Mouse (Mus musculus) kidney, postnatal 0 days (tissue): ENCODE results near the gene Rnf212b. TPM values are rescaled to one million over a fixed set of nuclear protein-coding genes. Genes with fewer than 3 reads are reported as not detected.

Experiments
- ATAC-seq: fragments of 200-750 bp; cut with Nextera tagmentation; replicated peaks from 2 replicates; pipeline ENCODE4 v1.8.0; 2017; ENCODE audit warnings: low read depth, moderate number of reproducible peaks, moderate TSS enrichment, moderate library complexity; ENCODE audit not compliant: low FRiP score
- DNase-seq: peaks from one replicate; pipeline ENCODE4 v3.0.0-alpha.2; 2016; ENCODE audit warnings: low spot score
- H3K27ac ChIP-seq: fragments of 300-500 bp; sonication (generic); 2 replicates; pipeline ENCODE4 v1.5.1; 2014; ENCODE audit warnings: mild to moderate bottlenecking
- H3K27me3 ChIP-seq: fragments of 300-500 bp; sonication (generic); 2 replicates; pipeline ENCODE4 v1.6.1; 2014; ENCODE audit warnings: low read length, mixed read lengths; ENCODE audit not compliant: insufficient read depth
- H3K36me3 ChIP-seq: fragments of 300-500 bp; sonication (generic); 2 replicates; pipeline ENCODE4 v1.6.1; 2014; ENCODE audit warnings: low read length, mixed read lengths; ENCODE audit not compliant: insufficient read depth
- H3K4me1 ChIP-seq: fragments of 300-500 bp; sonication (generic); replicated peaks from 2 replicates; pipeline ENCODE4 v1.6.1; 2014; ENCODE audit warnings: antibody characterized with exemption, low read length, mixed read lengths; ENCODE audit not compliant: insufficient read depth
- H3K4me2 ChIP-seq: fragments of 300-500 bp; sonication (generic); 2 replicates; pipeline ENCODE4 v1.6.1; 2014; ENCODE audit warnings: mild to moderate bottlenecking, low read length, moderate library complexity, mixed read lengths
- H3K4me3 ChIP-seq: fragments of 300-500 bp; sonication (generic); replicated peaks from 2 replicates; pipeline ENCODE4 v1.5.1; 2014; ENCODE audit warnings: low read depth, low read length
- H3K9ac ChIP-seq: fragments of 300-500 bp; sonication (generic); 2 replicates; pipeline ENCODE4 v1.6.1; 2014; ENCODE audit warnings: low read depth, low read length
- H3K9me3 ChIP-seq: fragments of 300-500 bp; sonication (generic); replicated peaks from 2 replicates; pipeline ENCODE4 v1.6.1; 2016; ENCODE audit warnings: low read length, inconsistent platforms, mixed read lengths
- CTCF ChIP-seq: IDR thresholded peaks from 2 replicates; pipeline ENCODE4 v1.5.1; 2016; ENCODE audit warnings: antibody characterized with exemption, low read depth, mild to moderate bottlenecking, moderate library complexity
- WGBS: fragments of 180-500 bp; shearing (Covaris S2); extraction: QIAGEN DNeasy Blood & Tissue Kit; methylation state at CpG from one replicate; pipeline ENCODE4 v1.1.7; 2014; 5-methylcytosine and 5-hydroxymethylcytosine counted together
- polyA plus RNA-seq: library from polyadenylated mRNA; unstranded; fragments of >200 nt; fragmentation: Nextera tagmentation; extraction: Ambion mirVana; gene quantifications from 2 replicates; pipeline ENCODE4 v1.2.1, GENCODE M21; 2015

Gene Rnf212b
- polyA plus RNA-seq, 1 experiment from 2014 or later: 0.80 TPM

DNA sequence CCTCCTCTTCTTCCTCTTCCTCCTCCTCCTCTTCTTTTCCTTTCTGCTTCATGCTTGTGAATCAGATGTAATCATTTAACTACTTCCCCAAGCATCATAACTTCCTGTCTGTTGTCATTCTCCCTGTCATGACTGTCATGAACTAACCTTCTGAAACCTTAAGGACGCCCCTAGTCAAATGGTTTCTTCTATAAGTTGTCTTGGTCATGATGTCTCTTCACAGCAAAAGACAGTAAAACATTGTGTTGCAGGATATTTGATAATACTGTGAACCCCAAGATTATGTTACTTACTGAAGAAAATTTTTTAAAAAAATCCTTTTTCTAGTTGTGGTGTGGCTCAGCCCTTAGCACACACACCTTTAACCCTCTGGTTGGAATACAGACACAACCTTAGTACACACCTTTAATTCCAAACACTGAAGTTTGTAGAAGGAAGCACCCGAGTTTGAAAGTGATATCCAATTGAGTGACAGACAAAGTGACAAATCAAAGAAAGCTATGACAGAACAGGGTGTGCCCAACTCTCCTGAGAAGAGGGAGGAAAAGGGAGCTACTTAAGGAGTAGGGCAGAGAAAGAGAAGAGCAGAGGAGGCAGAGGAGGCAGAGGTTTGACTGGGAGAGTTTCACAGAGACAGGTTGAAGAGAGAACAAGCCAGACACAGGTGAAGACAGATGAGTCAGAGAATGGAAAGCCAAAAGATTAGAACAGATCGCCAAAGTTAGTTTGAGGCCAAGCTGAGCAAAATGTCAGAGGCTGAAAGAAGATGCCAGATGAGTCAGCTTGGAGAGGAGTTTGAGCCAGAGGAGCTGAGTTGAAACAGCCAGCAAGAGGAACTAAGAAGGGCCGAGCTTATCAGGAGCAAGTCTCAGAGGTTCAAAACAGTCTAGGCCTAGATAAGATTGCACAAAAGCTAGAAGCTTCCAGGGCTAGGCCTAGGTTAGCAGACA is 4.9 kb upstream of the Rnf212b start:
- TF ChIP-seq CTCF: no peak
- no peak for DNase-seq
- WGBS: 73% methylated on average over 4 of the region's 4 CpGs

DNA sequence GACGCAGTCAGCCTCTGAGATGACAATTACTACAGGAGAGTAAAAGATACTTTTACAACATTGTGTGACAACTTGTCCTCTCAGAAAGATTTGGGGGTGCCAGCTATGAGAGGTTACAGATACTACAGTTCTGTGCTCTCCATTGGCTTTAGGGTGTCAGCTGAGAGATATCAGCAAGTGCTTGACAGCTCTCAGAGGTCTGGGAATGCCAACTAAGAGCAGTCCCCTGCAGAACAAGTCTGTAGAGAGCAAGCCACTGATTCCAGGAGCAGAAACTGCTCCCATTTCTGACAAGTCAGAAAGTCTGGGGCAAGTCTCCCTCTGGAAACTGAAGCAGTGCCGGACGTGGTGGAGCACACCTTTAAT is 4.3 kb upstream of the Rnf212b start:
- Histone ChIP-seq H3K4me1 (no peaks in the 10 kb centered on the region), H3K27ac (no peak overlapping the region), H3K36me3 (no peaks in the 10 kb centered on the region), H3K4me3 (no peak overlapping the region), H3K9ac (no peak overlapping the region), H3K27me3 (no peaks in the 10 kb centered on the region), H3K4me2 (no peak overlapping the region), H3K9me3 (no peaks in the 10 kb centered on the region)
- ATAC-seq: no peak
- DNase-seq: no peak
- 84% methylated on average over 3 of the region's 3 CpGs for WGBS
- TF ChIP-seq CTCF: no peak

More for the DNA sequence above, 4.9 kb upstream of the Rnf212b start:
- Histone ChIP-seq H3K4me2 (no peak overlapping the region), H3K4me1 (no peaks in the 10 kb centered on the region), H3K9me3 (no peaks in the 10 kb centered on the region), H3K27ac (no peak overlapping the region), H3K9ac (no peak overlapping the region), H3K27me3 (no peaks in the 10 kb centered on the region), H3K36me3 (no peaks in the 10 kb centered on the region), H3K4me3 (no peak overlapping the region)
- ATAC-seq: no peak

DNA sequence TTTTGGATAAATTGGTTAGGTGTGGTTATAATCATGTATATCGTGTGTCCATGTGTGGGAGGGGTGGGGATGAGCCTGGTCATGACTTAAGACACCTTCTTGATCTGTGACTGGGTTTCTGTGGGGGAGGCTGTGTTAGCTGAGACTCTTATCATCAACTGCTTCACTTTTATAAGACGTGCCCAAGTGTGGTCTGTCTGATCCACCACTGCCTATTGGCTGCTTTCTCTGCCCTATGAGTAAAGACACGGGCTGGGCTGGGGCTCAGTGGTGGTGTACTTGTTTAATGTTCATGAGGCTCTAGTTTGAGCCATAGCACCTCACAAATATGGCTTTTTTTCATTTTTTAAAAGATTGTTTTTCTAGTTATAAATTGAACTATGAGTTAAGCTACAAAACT is 1.8 kb downstream of the Rnf212b start:
- TF ChIP-seq CTCF: no peak
- H3K9me3 ChIP-seq: no peaks in the 10 kb centered on the region
- no peaks in the 10 kb centered on the region for H3K36me3 ChIP-seq
- WGBS: 41% methylated on average over 3 of the region's 3 CpGs
- no peak overlapping the region for H3K27ac ChIP-seq
- H3K9ac ChIP-seq: no peak overlapping the region
- H3K4me2 ChIP-seq: no peak overlapping the region
- no peaks in the 10 kb centered on the region for H3K27me3 ChIP-seq
- no peak overlapping the region for H3K4me3 ChIP-seq
- ATAC-seq (no peak), DNase-seq (no peak)
- H3K4me1 ChIP-seq: no peaks in the 10 kb centered on the region

DNA sequence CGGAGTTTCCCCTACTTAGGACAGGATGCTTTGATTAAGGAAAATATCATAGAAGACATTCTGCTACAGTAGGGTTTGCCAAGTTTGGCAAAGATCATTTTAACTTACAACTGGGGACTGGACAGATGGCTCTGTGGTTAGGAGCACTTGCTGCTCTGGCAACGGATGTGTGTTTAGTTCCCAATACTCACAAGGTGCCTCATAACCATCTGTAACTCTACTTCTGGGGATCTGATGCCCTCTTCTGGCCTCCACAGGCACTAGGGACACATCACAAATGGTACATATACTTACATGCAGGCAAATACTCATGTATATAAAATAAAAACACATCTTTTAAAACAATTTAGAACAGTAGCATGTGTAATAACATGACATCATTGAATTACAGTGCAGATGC is 3.9 kb downstream of the Rnf212b start:
- peak; percentile 70 for DNase-seq

DNA sequence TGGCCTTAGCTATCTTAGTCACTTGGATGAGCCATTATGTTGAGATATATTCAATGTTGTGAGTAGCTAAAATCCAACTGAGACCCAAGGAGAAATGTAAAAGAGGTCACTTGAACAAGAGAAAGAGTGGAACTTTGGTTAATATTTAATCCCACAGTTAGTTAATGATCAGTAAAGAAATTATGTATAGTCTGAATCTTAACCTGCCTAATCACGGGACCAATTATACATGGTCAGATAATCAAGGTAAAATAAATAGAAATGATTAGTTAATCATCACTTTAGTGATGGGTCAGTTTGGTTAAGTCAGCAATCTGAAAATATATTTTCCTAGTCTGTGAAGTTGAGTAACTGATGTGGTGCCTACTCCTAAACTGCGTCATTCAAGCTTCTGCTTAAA is 8.4 kb downstream of the Rnf212b start:
- Histone ChIP-seq H3K9ac (no peak overlapping the region), H3K27ac (peak overlapping the region; percentile 72), H3K27me3 (no peaks in the 10 kb centered on the region), H3K4me1 (peaks cover 5% of the 10 kb centered on the region; the same call in 1 of the 2 replicates), H3K36me3 (no peaks in the 10 kb centered on the region), H3K9me3 (no peaks in the 10 kb centered on the region), H3K4me2 (no peak overlapping the region), H3K4me3 (no peak overlapping the region)
- WGBS: 64% methylated on average over 2 of the region's 2 CpGs
- TF ChIP-seq CTCF: no peak
- peak; percentile 26 for DNase-seq
- ATAC-seq: 0 out of 2 replicates have a peak, but pooled peaks have one; percentile 40

More for the DNA sequence above, 3.9 kb downstream of the Rnf212b start:
- peak; percentile 84 for TF ChIP-seq CTCF
- Histone ChIP-seq H3K4me2 (no peak overlapping the region), H3K36me3 (no peaks in the 10 kb centered on the region), H3K9me3 (no peaks in the 10 kb centered on the region), H3K4me3 (no peak overlapping the region), H3K27ac (no peak overlapping the region), H3K9ac (no peak overlapping the region), H3K27me3 (no peaks in the 10 kb centered on the region), H3K4me1 (peaks cover 5% of the 10 kb centered on the region; the same call in 1 of the 2 replicates)
- ATAC-seq: no peak
- WGBS: 49% methylated on average over 2 of the region's 2 CpGs

DNA sequence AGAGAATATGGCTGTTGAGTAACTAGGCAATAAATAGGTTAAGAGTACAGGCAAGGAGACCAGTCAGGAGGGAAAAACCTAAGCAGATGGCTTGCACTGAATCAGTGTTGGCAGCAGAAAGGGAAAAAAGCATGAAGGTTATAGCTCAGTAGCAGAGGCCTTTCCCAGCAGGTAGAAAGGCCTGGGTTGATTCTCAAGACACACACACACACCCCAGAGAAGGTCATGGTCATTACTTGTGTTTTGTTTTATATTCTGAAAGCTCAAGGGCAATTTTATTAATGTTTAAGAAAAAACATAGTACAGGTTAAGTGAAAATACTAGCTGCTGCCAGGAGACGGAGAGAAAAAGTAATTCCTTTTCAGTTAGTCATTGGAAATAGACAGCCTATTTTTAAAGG is 9.8 kb downstream of the Rnf212b start:
- Histone ChIP-seq H3K9ac (no peak overlapping the region), H3K9me3 (no peaks in the 10 kb centered on the region), H3K4me1 (peaks cover 5% of the 10 kb centered on the region; the same call in 1 of the 2 replicates), H3K27ac (peak overlapping the region; percentile 72), H3K27me3 (no peaks in the 10 kb centered on the region), H3K36me3 (no peaks in the 10 kb centered on the region), H3K4me3 (no peak overlapping the region), H3K4me2 (no peak overlapping the region)
- ATAC-seq: no peak; the same call in 1 of the 2 replicates
- peak; percentile 43 for DNase-seq
- no peak for TF ChIP-seq CTCF
- 42% methylated on average over 1 of the region's 1 CpGs for WGBS
